Mouse (Mus musculus) midbrain, embryonic 14.5 days (tissue): ENCODE measurements around the gene C130074G19Rik. TPM values are rescaled to one million over a fixed set of nuclear protein-coding genes. Genes with fewer than 3 reads are reported as not detected.
A peak's percentile ranks its signal among the peaks of the same experiment; 100 is the strongest.

Experiments used
- ATAC-seq: fragments of 200-750 bp; cut with Nextera tagmentation; 2 replicates; pipeline ENCODE4 v1.8.0; 2017; ENCODE audit warnings: moderate number of reproducible peaks, moderate library complexity; ENCODE audit not compliant: low FRiP score, low TSS enrichment
- DNase-seq: peaks from one replicate; pipeline ENCODE4 v3.0.0-alpha.2; 2015
- H3K27ac ChIP-seq: fragments of 300-500 bp; sonication (generic); replicated peaks from 2 replicates; pipeline ENCODE4 v1.5.1; 2014; ENCODE audit warnings: mild to moderate bottlenecking, low read depth, low read length, moderate library complexity
- H3K27me3 ChIP-seq: fragments of 300-500 bp; sonication (generic); 2 replicates; pipeline ENCODE4 v1.6.1; 2014; ENCODE audit warnings: low read length, control low read depth, mixed read lengths; ENCODE audit not compliant: control insufficient read depth, insufficient read depth
- H3K36me3 ChIP-seq: fragments of 300-500 bp; sonication (generic); 2 replicates; pipeline ENCODE4 v1.6.1; 2014; ENCODE audit warnings: low read length, control low read depth; ENCODE audit not compliant: control insufficient read depth, insufficient read depth
- H3K4me1 ChIP-seq: fragments of 300-500 bp; sonication (generic); 2 replicates; pipeline ENCODE4 v1.6.1; 2014; ENCODE audit warnings: mild to moderate bottlenecking, antibody characterized with exemption, low read length, control low read depth; ENCODE audit not compliant: control insufficient read depth, insufficient read depth
- H3K4me2 ChIP-seq: fragments of 300-500 bp; sonication (generic); 2 replicates; pipeline ENCODE4 v1.6.1; 2014; ENCODE audit warnings: mild to moderate bottlenecking, low read length, moderate library complexity
- H3K4me3 ChIP-seq: fragments of 300-500 bp; sonication (generic); replicated peaks from 2 replicates; pipeline ENCODE4 v1.5.1; 2014; ENCODE audit warnings: low read depth, low read length
- H3K9ac ChIP-seq: fragments of 300-500 bp; sonication (generic); replicated peaks from 2 replicates; pipeline ENCODE4 v1.6.1; 2014; ENCODE audit warnings: mild to moderate bottlenecking, low read length, moderate library complexity
- H3K9me3 ChIP-seq: fragments of 300-500 bp; sonication (generic); 2 replicates; pipeline ENCODE4 v1.6.1; 2016; ENCODE audit warnings: low read length, control low read depth, mixed read lengths; ENCODE audit not compliant: control insufficient read depth
- WGBS: fragments of 180-500 bp; shearing (Covaris S2); extraction: QIAGEN DNeasy Blood & Tissue Kit; methylation state at CpG from one replicate; pipeline ENCODE4 v1.1.7; 2014; 5-methylcytosine and 5-hydroxymethylcytosine counted together
- polyA plus RNA-seq: library from polyadenylated mRNA; unstranded; fragments of >200 nt; fragmentation: Nextera tagmentation; extraction: Ambion mirVana; gene quantifications from 2 replicates; pipeline ENCODE4 v1.2.1, GENCODE M21; 2014

C130074G19Rik gene
- polyA plus RNA-seq, 1 experiment from 2014 or later = 1.1 TPM

GRCm38 (mm10) chr1:184911861-184912260, 28.8 kb upstream of the C130074G19Rik start:
- Histone ChIP-seq H3K27ac (no peak overlapping the region), H3K27me3 (no peaks in the 10 kb centered on the region), H3K9me3 (no peaks in the 10 kb centered on the region), H3K9ac (no peak overlapping the region), H3K4me2 (no peak overlapping the region), H3K36me3 (peaks cover 89% of the 10 kb centered on the region), H3K4me3 (no peak overlapping the region), H3K4me1 (no peaks in the 10 kb centered on the region)
- 77% methylated on average over 6 of the region's 6 CpGs for WGBS
- DNase-seq (no peak), ATAC-seq (no peak)

GRCm38 (mm10) chr1:184908558-184908957, 25.5 kb upstream of the C130074G19Rik start:
- H3K27ac ChIP-seq = no peak overlapping the region
- ATAC-seq (no peak), DNase-seq (no peak)
- peaks cover 95% of the 10 kb centered on the region for H3K36me3 ChIP-seq
- H3K27me3 ChIP-seq = no peaks in the 10 kb centered on the region
- 0 out of 2 replicates have a peak, but pooled peaks cover 9% of the 10 kb centered on the region for H3K4me1 ChIP-seq
- H3K4me2 ChIP-seq = no peak overlapping the region
- WGBS = 67% methylated on average over 9 of the region's 9 CpGs
- H3K4me3 ChIP-seq = no peak overlapping the region
- H3K9ac ChIP-seq = no peak overlapping the region
- H3K9me3 ChIP-seq = no peaks in the 10 kb centered on the region

DNA sequence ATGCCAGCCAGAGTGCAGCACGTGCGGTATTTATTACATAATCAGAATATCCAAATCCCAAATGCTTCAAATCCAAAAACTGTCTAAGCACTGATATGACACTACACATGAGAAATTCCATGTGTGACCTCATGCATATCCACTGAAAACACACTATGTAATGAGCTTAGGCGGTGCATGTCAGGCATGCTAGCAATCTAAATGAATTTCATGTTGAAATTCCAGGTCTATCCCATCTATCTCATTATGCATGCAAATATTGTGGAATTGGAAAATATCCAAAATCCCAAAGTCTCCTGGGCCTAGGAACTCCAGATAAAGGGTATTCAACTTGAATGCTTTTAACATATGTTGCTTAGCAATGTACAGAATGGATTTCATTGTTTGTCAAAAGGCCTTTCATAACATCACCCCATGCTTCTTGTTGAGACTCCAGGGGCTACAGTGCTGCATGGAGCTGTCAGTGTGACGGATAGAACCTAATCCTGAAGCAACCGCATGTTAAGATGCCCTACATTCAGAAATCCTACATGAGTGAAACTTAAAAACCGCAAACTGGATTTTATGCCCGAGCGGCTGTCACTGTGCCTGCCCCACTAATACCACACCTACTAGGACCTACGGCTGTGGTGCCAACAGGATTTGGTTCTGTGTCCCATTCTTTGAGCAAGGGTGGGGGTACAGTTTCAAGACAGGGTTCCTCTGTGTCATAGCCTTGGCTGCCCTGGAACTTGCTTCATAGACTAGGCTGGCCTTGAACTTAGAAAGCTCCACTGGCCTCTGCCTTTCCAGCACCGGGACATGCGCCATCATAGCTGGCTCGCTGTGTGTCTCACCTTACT, 23.1 kb upstream of the C130074G19Rik start:
- H3K36me3 ChIP-seq = peaks cover 86% of the 10 kb centered on the region
- DNase-seq = peak; percentile 77
- no peak overlapping the region for H3K4me2 ChIP-seq
- H3K27me3 ChIP-seq = no peaks in the 10 kb centered on the region
- peak; percentile 86 for ATAC-seq
- no peak overlapping the region for H3K4me3 ChIP-seq
- no peak overlapping the region for H3K9ac ChIP-seq
- 45% methylated on average over 12 of the region's 12 CpGs for WGBS
- no peaks in the 10 kb centered on the region for H3K9me3 ChIP-seq
- peak overlapping the region; percentile 37 for H3K27ac ChIP-seq
- H3K4me1 ChIP-seq = 0 out of 2 replicates have a peak, but pooled peaks cover 9% of the 10 kb centered on the region

DNA sequence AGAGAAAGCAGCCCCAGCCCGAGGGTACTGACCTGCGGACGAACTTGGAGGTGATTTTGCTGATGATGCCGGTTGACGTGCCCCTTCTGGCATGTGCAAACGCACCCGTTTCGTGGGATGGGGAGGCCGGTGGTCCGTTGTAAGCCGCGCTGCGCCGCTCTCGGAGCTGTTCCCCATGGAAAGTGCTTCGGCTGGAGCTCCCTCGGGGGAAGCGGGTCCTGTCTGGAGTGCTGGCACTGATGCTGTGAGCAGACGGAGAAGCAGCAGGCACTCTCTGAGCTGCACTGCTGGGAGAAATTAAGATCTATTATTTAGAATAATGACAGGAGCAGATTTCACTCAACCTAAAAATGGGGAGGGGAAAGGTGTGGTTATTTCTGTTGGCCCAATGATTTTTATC, 22.4 kb upstream of the C130074G19Rik start:
- Histone ChIP-seq H3K4me3 (no peak overlapping the region), H3K36me3 (peaks cover 85% of the 10 kb centered on the region), H3K27me3 (no peaks in the 10 kb centered on the region), H3K9ac (no peak overlapping the region; the same call in 1 of the 2 replicates), H3K4me2 (no peak overlapping the region), H3K9me3 (no peaks in the 10 kb centered on the region), H3K4me1 (0 out of 2 replicates have a peak, but pooled peaks cover 9% of the 10 kb centered on the region), H3K27ac (peak overlapping the region; percentile 37)
- ATAC-seq = peak; percentile 41; the same call in 1 of the 2 replicates
- peak; percentile 68 for DNase-seq
- WGBS = 52% methylated on average over 19 of the region's 19 CpGs

DNA sequence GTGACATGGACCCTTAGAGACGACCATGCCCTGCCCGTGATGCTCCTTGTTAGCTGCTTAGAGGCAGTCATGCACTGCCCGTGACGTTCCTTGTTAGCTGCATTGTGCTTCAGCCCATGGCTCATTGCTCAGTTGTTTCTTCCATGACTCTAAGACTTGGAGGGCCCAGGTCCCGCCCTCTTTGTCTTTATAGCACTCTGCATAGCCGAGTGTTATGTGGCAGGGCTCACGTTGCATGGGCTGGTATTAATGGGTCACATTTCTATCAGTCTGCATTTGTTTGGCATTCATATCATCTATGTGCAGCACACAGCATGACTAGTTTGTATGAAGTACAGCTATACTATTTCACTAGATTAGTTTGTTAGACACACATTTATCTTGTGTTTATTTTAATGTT, 20.7 kb upstream of the C130074G19Rik start:
- WGBS = 47% methylated on average over 7 of the region's 7 CpGs
- H3K9me3 ChIP-seq = no peaks in the 10 kb centered on the region
- DNase-seq (no peak), ATAC-seq (no peak)
- H3K4me1 ChIP-seq = 0 out of 2 replicates have a peak, but pooled peaks cover 9% of the 10 kb centered on the region
- H3K9ac ChIP-seq = no peak overlapping the region
- no peak overlapping the region for H3K4me2 ChIP-seq
- peaks cover 82% of the 10 kb centered on the region for H3K36me3 ChIP-seq
- no peaks in the 10 kb centered on the region for H3K27me3 ChIP-seq
- no peak overlapping the region for H3K27ac ChIP-seq
- no peak overlapping the region for H3K4me3 ChIP-seq

DNA sequence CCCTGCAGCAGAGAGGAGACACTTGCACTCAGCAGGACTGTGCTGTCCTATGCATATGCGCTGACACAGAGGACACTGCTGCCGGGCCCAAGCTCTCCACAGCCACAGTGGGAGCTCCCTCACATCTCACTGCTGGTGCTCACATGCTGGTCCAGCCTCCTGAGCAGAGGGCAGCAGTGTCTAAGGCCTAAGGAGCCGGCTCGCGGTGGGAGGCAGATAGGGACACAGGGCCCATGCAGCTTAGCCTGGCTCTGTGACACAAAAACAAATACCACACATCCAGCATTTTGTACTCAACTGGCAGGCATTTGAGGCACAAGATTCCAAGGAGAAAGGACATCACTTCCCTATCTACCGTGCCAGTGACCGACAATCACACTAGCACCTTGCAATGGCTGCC, 19.9 kb upstream of the C130074G19Rik start:
- Histone ChIP-seq H3K4me2 (no peak overlapping the region), H3K4me1 (0 out of 2 replicates have a peak, but pooled peaks cover 9% of the 10 kb centered on the region), H3K36me3 (peaks cover 81% of the 10 kb centered on the region), H3K27me3 (no peaks in the 10 kb centered on the region), H3K9me3 (no peaks in the 10 kb centered on the region), H3K9ac (no peak overlapping the region), H3K27ac (no peak overlapping the region), H3K4me3 (no peak overlapping the region)
- DNase-seq (no peak), ATAC-seq (no peak)
- WGBS = 48% methylated on average over 7 of the region's 7 CpGs

- Histone ChIP-seq H3K4me2 (no peak overlapping the region), H3K27ac (no peak overlapping the region), H3K27me3 (no peaks in the 10 kb centered on the region), H3K9ac (no peak overlapping the region), H3K36me3 (peaks cover 43% of the 10 kb centered on the region), H3K9me3 (no peaks in the 10 kb centered on the region), H3K4me3 (no peak overlapping the region), H3K4me1 (no peaks in the 10 kb centered on the region)
- ATAC-seq = no peak
- no peak for DNase-seq
- WGBS = 86% methylated on average over 16 of the region's 16 CpGs
These were observed 14.3 kb upstream of the C130074G19Rik start for GRCm38 (mm10) chr1:184897350-184897749.

- Histone ChIP-seq H3K4me3 (no peak overlapping the region), H3K9me3 (no peaks in the 10 kb centered on the region), H3K36me3 (peaks cover 4% of the 10 kb centered on the region), H3K27me3 (no peaks in the 10 kb centered on the region), H3K4me2 (no peak overlapping the region), H3K9ac (no peak overlapping the region), H3K27ac (no peak overlapping the region), H3K4me1 (no peaks in the 10 kb centered on the region)
- ATAC-seq (no peak), DNase-seq (no peak)
- WGBS = 83% methylated on average over 3 of the region's 3 CpGs
These were observed 9.0 kb upstream of the C130074G19Rik start for GRCm38 (mm10) chr1:184891998-184892397.

DNA sequence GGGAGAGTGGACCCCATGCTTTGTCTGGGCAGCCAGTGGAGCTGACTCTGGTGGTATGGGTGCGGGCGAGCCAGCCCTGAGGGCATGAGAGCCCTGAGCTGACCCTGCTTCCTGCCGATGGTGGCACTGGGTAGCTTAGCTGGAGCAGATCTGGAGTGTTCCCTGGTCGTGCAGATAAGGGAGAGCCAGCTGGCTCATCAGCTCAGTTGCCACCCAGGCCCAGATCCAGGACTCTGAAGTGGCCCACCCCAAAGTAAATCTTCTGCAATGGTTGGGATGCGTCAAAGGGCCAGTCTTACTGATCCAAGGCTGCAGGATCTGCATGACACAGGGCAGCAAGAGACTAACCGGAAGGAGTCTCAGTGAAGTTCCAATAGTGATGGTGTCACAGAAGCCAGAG, 6.4 kb upstream of the C130074G19Rik start:
- Histone ChIP-seq H3K9ac (no peak overlapping the region), H3K36me3 (no peaks in the 10 kb centered on the region), H3K4me1 (no peaks in the 10 kb centered on the region), H3K4me2 (no peak overlapping the region), H3K27me3 (no peaks in the 10 kb centered on the region), H3K4me3 (no peak overlapping the region), H3K27ac (no peak overlapping the region), H3K9me3 (no peaks in the 10 kb centered on the region)
- no peak for DNase-seq
- 92% methylated on average over 6 of the region's 6 CpGs for WGBS
- ATAC-seq = no peak
